In genomic region chr7:24517077-24517476, GRCm38 (mm10) we compare ENCODE assay signal across 1 mouse cellular context.
TF ChIP-seq lines count a peak whose summit lies in the region.

No protein-coding gene starts in this region.

TF ChIP-seq in ES-E14, 5 proteins besides CTCF, POLR2A, EP300 and RAD21:
- TF ChIP-seq MAFK (IDR thresholded peaks at IDR 0.05; ENCODE audit: insufficient read depth, low read depth, low read length) (no peak), HCFC1 (IDR thresholded peaks at IDR 0.05; ENCODE audit: borderline replicate concordance, insufficient read depth, low read length) (no peak), CHD2 (IDR thresholded peaks at IDR 0.05; ENCODE audit: low read depth, low read length) (0 out of 2 replicates have a peak, but pooled peaks have one; percentile 28), ZNF384 (IDR thresholded peaks at IDR 0.05; ENCODE audit: low read depth, low read length) (no peak)
